Mouse (Mus musculus): ENCODE measurements around the gene Mon2. TPM values are rescaled to one million over a fixed set of nuclear protein-coding genes. Genes with fewer than 3 reads are reported as not detected.
A peak's percentile ranks its signal among the peaks of the same experiment; 100 is the strongest.

The Mon2 gene
- total and polyA plus RNA-seq, 3 experiments, result 33.8 to 38.6 TPM; not detected in 1

- Histone ChIP-seq H3K4me1 (ENCODE audit: control insufficient read depth in 1 of 2, insufficient read depth in 2 of 2, low read length in 2 of 2) (peaks cover 3 to 13% of the 10 kb centered on the region in 2 experiments; a peak in 2 of 4 replicates), H3K9ac (ENCODE audit: control insufficient read depth, low read depth, low read length, poor library complexity, severe bottlenecking) (peak overlapping the region; percentile 63), H3K36me3 (ENCODE audit: control insufficient read depth in 1 of 2, insufficient read depth in 2 of 2, low read length in 2 of 2) (peaks cover 0 to 10% of the 10 kb centered on the region in 2 experiments; a peak in 2 of 4 replicates), H3K27ac (ENCODE audit: control insufficient read depth, low read depth, low read length) (peak overlapping the region; percentile 61), H3K4me3 (ENCODE audit: control insufficient read depth in 1 of 2, insufficient read depth in 1 of 2, low read depth in 2 of 2, low read length in 2 of 2) (peak overlapping the region; percentile 39 to 57), H3K27me3 (ENCODE audit: control insufficient read depth in 1 of 2, insufficient read depth in 2 of 2, low read length in 2 of 2) (no peaks in the 10 kb centered on the region), H3K9me3 (replicated peaks; ENCODE audit: insufficient read depth, low read length) (no peaks in the 10 kb centered on the region), H3K79me2 (ENCODE audit: control insufficient read depth, insufficient read depth, low read length, poor library complexity) (no peaks in the 10 kb centered on the region)
- TF ChIP-seq ZNF384 (IDR thresholded peaks at IDR 0.05; ENCODE audit: low read depth, low read length), result peak; percentile 73; the same call in 1 of the 2 replicates
- TF ChIP-seq JUND (IDR thresholded peaks at IDR 0.05; ENCODE audit: low read depth, low read length), result no peak
- no peak for TF ChIP-seq ZMIZ1 (IDR thresholded peaks at IDR 0.05; ENCODE audit: low read depth, low read length)
- TF ChIP-seq ZC3H11A (IDR thresholded peaks at IDR 0.05; ENCODE audit: low read depth, low read length), result no peak
- peak; percentile 43; the same call in 1 of the 2 replicates for TF ChIP-seq GATA1 (IDR thresholded peaks at IDR 0.05; ENCODE audit: low read depth, low read length)
- TF ChIP-seq KAT2A (conservative IDR thresholded peaks at IDR 0.05; ENCODE audit: low read depth, low read length), result no peak
- peak; percentile 63 for TF ChIP-seq SIN3A (IDR thresholded peaks at IDR 0.05; ENCODE audit: low read length)
- 0 out of 2 replicates have a peak, but pooled peaks have one; percentile 40 for TF ChIP-seq MYC (IDR thresholded peaks at IDR 0.05; ENCODE audit: low read depth, low read length)
- TF ChIP-seq USF2 (IDR thresholded peaks at IDR 0.05; ENCODE audit: borderline replicate concordance in 1 of 2, insufficient read depth in 1 of 2, low read depth in 1 of 2, low read length in 2 of 2), result no peak
- TF ChIP-seq E2F4 (IDR thresholded peaks at IDR 0.05; ENCODE audit: borderline replicate concordance, low read depth, low read length), result no peak
- TF ChIP-seq POLR2A (IDR thresholded peaks at IDR 0.05; ENCODE audit: control insufficient read depth in 1 of 2, insufficient read depth in 1 of 2, low read depth in 1 of 2, low read length in 2 of 2, poor library complexity in 1 of 2), result no peak
- TF ChIP-seq MXI1 (IDR thresholded peaks at IDR 0.05; ENCODE audit: low read depth, low read length), result no peak
- peak; percentile 37; the same call in 1 of the 2 replicates for TF ChIP-seq MAX (IDR thresholded peaks at IDR 0.05; ENCODE audit: low read length)
- 0 out of 2 replicates have a peak, but pooled peaks have one; percentile 15 for TF ChIP-seq MAZ (IDR thresholded peaks at IDR 0.05; ENCODE audit: low read depth, low read length)
- TF ChIP-seq SMC3 (IDR thresholded peaks at IDR 0.05; ENCODE audit: low read depth, low read length), result no peak
- TF ChIP-seq RAD21 (IDR thresholded peaks at IDR 0.05; ENCODE audit: low read depth, low read length), result no peak
- TF ChIP-seq MEF2A (IDR thresholded peaks at IDR 0.05; ENCODE audit: extremely low read depth, insufficient replicate concordance, low read depth, low read length, poor library complexity, severe bottlenecking), result no peak
- TF ChIP-seq HCFC1 (IDR thresholded peaks at IDR 0.05; ENCODE audit: low read depth, low read length), result 0 out of 2 replicates have a peak, but pooled peaks have one; percentile 15
- TF ChIP-seq RCOR1 (IDR thresholded peaks at IDR 0.05; ENCODE audit: low read depth, low read length), result no peak
- TF ChIP-seq GABPA (IDR thresholded peaks at IDR 0.05; ENCODE audit: low read depth, low read length), result no peak
- no peak for TF ChIP-seq USF1 (IDR thresholded peaks at IDR 0.05; ENCODE audit: low read depth, low read length)
- peak; percentile 82 for DNase-seq (ENCODE audit: low read depth, low spot score)
Observed at GRCm38 (mm10) chr10:122976038-122976437, 100.3 kb downstream of the Mon2 start.
